Mouse (Mus musculus): Measurements from ENCODE around the gene Gm32687. TPM values are rescaled to one million over a fixed set of nuclear protein-coding genes. Genes with fewer than 3 reads are reported as not detected.
"Not testable (repeated sequence)": the region's sequence is repeated elsewhere in the genome, so short reads cannot be mapped to it uniquely, and the experiment has no call there.

Gm32687 gene
- 1 to 10 TPM; 1.0 to 1.9 TPM for total RNA-seq (2021)

DNA sequence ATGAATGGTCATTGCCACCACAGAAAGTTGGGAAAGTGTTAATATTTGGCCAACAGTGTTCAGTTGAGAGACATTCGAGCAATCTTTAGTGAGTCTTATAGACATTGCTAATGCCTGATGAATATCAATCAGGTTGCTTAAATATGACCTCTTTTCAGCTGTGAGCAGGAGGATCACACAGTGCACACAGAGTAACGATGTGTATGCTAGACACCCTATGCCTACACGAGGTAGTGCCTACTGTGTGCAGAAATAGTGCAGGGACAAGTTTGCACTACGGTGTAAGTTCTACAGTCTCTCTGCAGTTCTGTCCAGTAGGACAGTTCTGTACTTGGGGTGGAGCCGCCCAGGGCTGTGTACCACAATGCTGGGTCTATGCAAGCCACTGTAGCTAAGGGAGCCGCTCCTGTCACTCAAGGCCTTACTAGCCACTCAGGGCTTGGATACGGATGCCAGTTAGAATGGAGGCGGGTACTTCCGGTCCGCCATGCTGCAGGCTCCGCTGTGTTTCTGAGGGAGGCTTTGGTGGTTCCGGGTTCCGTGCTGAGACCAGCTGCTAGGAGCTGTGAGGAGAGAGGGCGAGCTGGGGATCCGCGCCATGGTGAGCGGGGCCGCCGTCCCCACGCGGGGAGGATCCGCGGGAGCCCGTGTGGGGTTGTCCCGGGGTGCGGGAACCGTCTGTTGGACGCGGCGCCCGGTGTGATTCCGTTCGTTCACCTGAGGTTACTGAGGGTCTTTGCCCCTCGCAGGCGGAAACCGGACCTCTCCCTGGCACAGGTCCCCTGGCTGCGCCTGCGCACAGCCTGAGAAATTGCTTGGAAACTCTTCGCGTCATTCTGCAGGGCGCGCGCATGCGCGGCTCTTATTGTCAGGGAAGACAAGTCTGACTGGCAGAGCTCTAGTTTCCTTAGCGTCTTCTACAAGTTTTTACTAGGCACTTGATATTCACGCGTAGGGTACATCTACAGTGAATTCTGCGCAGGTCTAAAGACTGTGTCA is at the start of gene Gm32687:
TSS of gene Gm32687 (plus strand) at position 526 of the 999 bp plus-strand sequence.
- DNase-seq (ENCODE audit: low spot score); intact Hi-C loops (cut with DNase I): not testable (repeated sequence)

DNA sequence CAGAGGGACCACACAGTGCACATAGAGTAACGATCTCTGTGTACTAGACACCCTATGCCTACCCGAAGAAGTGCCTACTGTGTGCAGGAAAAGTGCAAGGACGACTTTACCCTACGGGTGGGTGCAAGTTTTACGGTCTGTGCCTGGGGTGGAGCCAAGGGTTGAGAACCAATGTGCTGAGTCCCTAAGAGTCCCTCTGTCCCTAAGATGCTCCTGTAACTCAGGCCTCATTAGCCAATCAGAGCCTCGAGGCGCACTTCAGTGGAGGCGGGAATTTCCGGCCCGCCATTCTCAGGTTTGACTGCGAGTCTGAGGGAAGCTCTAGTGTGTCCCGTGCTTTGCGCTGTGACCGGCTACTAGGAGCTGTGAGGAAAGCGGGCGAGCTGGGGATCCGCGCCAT is 17.5 kb upstream of the Gm32687 start:
- DNase-seq (ENCODE audit: low spot score); intact Hi-C loops (cut with DNase I): not testable (repeated sequence)

DNA sequence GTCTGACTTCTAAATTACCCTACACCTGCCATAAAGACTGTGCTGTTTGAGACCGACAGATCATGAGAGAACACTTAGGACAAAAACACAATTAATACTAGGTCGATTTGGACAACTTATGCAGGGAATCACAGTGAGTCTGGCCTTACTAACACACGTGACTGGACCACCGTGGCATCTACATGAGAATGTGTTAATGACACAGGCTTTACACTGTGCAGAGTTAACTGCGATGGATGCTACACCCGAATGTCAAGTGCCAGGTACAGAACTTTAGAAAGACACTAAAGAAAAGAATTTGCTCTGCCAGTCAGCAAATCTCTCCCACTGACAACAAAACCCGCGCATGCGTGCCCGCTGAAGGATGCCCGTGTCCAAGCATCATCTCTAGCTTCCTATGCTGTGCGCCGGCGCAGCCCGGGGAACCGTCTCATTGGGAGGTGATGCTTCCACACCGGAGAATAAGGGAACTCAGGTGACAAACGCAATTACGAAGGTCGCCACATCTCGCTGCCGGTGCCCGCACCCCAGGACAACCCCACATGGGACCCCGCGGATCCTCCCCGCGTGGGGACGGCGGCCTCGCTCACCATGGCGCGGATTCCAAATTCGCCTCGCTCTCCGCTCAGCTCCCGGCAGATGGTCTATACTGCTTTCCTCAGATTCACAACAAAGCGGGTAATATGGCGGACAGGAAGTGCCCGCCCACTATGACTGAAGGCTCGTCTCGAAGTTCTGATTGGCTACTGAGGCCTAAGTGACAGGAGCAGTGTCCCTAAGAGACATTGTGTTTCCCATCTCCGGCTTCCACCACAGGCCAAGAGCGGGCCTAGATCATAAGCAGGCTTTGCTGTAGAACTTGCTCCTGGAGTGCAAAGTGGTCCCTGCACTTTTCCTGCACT is 66.4 kb downstream of the Gm32687 start, which contains the start of gene Zfp781:
TSS of gene Zfp781 (minus strand) at position 639 of the 902 bp plus-strand sequence.
- intact Hi-C loops (cut with DNase I); DNase-seq (ENCODE audit: low spot score): not testable (repeated sequence)

Other genes with a start within 250 kb of the Gm32687 start
- gene Sirt6, start 236.1 kb upstream of the Gm32687 start, total RNA-seq (2021), result 1 to 10 TPM; 8.0 to 8.5 TPM
- 10 to 100 TPM in 1 of 2 experiments, 1 to 10 TPM in 1; 9.4 to 10.1 TPM for gene Ankrd24, start 235.4 kb upstream of the Gm32687 start, total RNA-seq (2021)
- 1 to 10 TPM; 1.7 to 3.0 TPM for gene Gm10778, start 214.9 kb upstream of the Gm32687 start, total RNA-seq (2021)
- gene Zfp433, start 159.1 kb upstream of the Gm32687 start, total RNA-seq (2021), result 1 to 10 TPM; 3.7 to 6.5 TPM
- gene Gm3055, start 92.8 kb upstream of the Gm32687 start, total RNA-seq (2021), result 1 to 10 TPM; 2.1 to 3.0 TPM
- gene Gm4767, start 51.7 kb upstream of the Gm32687 start, total RNA-seq (2021), result 1 to 10 TPM; 1.2 to 1.7 TPM
- gene Zfp781, start 66.5 kb downstream of the Gm32687 start, total RNA-seq (2021), result 1 to 10 TPM in 1 of 2 experiments, under 1 TPM in 1; 0.75 to 1.3 TPM
- 1 to 10 TPM; 4.2 to 6.2 TPM for gene Zfp873, start 184.2 kb downstream of the Gm32687 start, total RNA-seq (2021)
- 1 to 10 TPM; 2.4 to 3.4 TPM for gene BC024063, start 219.4 kb downstream of the Gm32687 start, total RNA-seq (2021)

All from heart, postnatal 25 days (tissue).